Mouse (Mus musculus): Measurements from ENCODE around the gene Duox1. TPM values are rescaled to one million over a fixed set of nuclear protein-coding genes. Genes with fewer than 3 reads are reported as not detected.

Duox1 gene
- total and polyA plus RNA-seq, 2 experiments from 2014 or later = 0.16 to 0.33 TPM

DNA sequence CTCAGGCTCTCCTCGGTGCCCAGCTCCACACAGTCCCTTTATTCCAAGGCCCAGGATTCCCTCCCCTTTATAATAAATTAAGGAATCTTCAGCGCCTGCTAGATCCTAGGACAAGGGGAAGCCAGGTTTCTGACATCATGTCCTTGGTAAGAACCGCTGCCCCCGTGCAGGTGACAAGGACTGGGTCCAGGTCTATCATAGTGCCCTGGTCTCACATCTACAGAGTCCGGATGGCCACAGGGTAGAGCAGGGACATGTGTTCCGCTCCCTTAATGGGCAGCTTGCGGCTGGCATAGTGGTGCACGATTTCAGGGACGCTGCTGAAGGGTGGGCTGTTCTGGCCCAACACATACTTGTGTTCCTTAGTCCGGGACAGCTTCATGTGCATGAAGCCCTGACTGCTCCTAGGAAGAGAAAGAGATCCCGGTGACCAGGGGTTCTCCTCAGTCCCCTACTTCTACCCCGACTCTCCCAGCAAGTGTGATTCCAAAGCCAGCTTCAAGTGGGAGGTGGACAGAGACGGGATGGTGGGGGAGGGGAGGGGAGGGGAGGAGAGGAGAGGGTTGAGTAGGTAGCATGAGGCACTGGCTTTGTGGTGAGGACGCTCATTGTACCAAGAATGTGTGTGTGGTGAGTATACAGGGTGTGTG lies 33.8 kb downstream of the Duox1 start:
- H3K4me3 ChIP-seq (ENCODE audit: low read depth, low read length) = peak overlapping the region; percentile 49
- H3K9me3 ChIP-seq (ENCODE audit: low read length) = no peaks in the 10 kb centered on the region
- no peaks in the 10 kb centered on the region for H3K27me3 ChIP-seq (ENCODE audit: insufficient read depth, low read length)
- no peak for DNase-seq (ENCODE audit: low spot score)
- ATAC-seq (ENCODE audit: low FRiP score) = peak; percentile 53
- 6% methylated on average over 14 of the region's 14 CpGs for WGBS
- H3K27ac ChIP-seq (ENCODE audit: low read depth, low read length) = peak overlapping the region; percentile 98
- no peak for TF ChIP-seq CTCF (IDR thresholded peaks at IDR 0.05)
- H3K36me3 ChIP-seq (ENCODE audit: insufficient read depth, low read length) = no peaks in the 10 kb centered on the region; the same call in 1 of the 2 replicates
- H3K4me2 ChIP-seq (ENCODE audit: low read depth, low read length, poor library complexity, severe bottlenecking) = peak overlapping the region; percentile 74
- peak overlapping the region; percentile 88 for H3K9ac ChIP-seq (replicated peaks; ENCODE audit: low read length, poor library complexity, severe bottlenecking)
- peaks cover 20% of the 10 kb centered on the region for H3K4me1 ChIP-seq (ENCODE audit: insufficient read depth, low read length)

- Histone ChIP-seq H3K9me3 (ENCODE audit: low read length) (no peaks in the 10 kb centered on the region), H3K4me3 (ENCODE audit: low read depth, low read length) (no peak overlapping the region), H3K36me3 (ENCODE audit: insufficient read depth, low read length) (peaks cover 13% of the 10 kb centered on the region), H3K4me2 (ENCODE audit: low read depth, low read length, poor library complexity, severe bottlenecking) (no peak overlapping the region), H3K9ac (replicated peaks; ENCODE audit: low read length, poor library complexity, severe bottlenecking) (no peak overlapping the region), H3K4me1 (ENCODE audit: insufficient read depth, low read length) (peaks cover 20% of the 10 kb centered on the region), H3K27ac (ENCODE audit: low read depth, low read length) (peak overlapping the region; percentile 69), H3K27me3 (ENCODE audit: insufficient read depth, low read length) (no peaks in the 10 kb centered on the region)
- 53% methylated on average over 5 of the region's 5 CpGs for WGBS
- no peak for ATAC-seq (ENCODE audit: low FRiP score)
- TF ChIP-seq CTCF (IDR thresholded peaks at IDR 0.05) = no peak
- DNase-seq (ENCODE audit: low spot score) = peak; percentile 42
These were observed 35.9 kb downstream of the Duox1 start for GRCm38 (mm10) chr2:122351156-122351930.

- H3K9ac ChIP-seq (replicated peaks; ENCODE audit: low read length, poor library complexity, severe bottlenecking) = no peak overlapping the region
These were observed 36.5 kb downstream of the Duox1 start for GRCm38 (mm10) chr2:122351931-122352329.

GRCm38 (mm10) chr2:122352992-122353391 lies 37.5 kb downstream of the Duox1 start:
- 80% methylated on average over 6 of the region's 6 CpGs for WGBS
- no peak for DNase-seq (ENCODE audit: low spot score)
- ATAC-seq (ENCODE audit: low FRiP score) = no peak
- Histone ChIP-seq H3K4me2 (ENCODE audit: low read depth, low read length, poor library complexity, severe bottlenecking) (no peak overlapping the region), H3K9me3 (ENCODE audit: low read length) (no peaks in the 10 kb centered on the region), H3K36me3 (ENCODE audit: insufficient read depth, low read length) (peaks cover 25% of the 10 kb centered on the region), H3K9ac (replicated peaks; ENCODE audit: low read length, poor library complexity, severe bottlenecking) (no peak overlapping the region), H3K27me3 (ENCODE audit: insufficient read depth, low read length) (no peaks in the 10 kb centered on the region), H3K27ac (ENCODE audit: low read depth, low read length) (no peak overlapping the region; the same call in 1 of the 2 replicates), H3K4me3 (ENCODE audit: low read depth, low read length) (no peak overlapping the region), H3K4me1 (ENCODE audit: insufficient read depth, low read length) (peaks cover 17% of the 10 kb centered on the region)
- TF ChIP-seq CTCF (IDR thresholded peaks at IDR 0.05) = no peak

More at GRCm38 (mm10) chr2:122351931-122352329, 36.5 kb downstream of the Duox1 start:
- Histone ChIP-seq H3K4me3 (ENCODE audit: low read depth, low read length) (no peak overlapping the region), H3K4me2 (ENCODE audit: low read depth, low read length, poor library complexity, severe bottlenecking) (no peak overlapping the region), H3K36me3 (ENCODE audit: insufficient read depth, low read length) (peaks cover 18% of the 10 kb centered on the region), H3K27me3 (ENCODE audit: insufficient read depth, low read length) (no peaks in the 10 kb centered on the region), H3K27ac (ENCODE audit: low read depth, low read length) (peak overlapping the region; percentile 69), H3K4me1 (ENCODE audit: insufficient read depth, low read length) (peaks cover 20% of the 10 kb centered on the region), H3K9me3 (ENCODE audit: low read length) (no peaks in the 10 kb centered on the region)
- ATAC-seq (ENCODE audit: low FRiP score) (no peak), DNase-seq (ENCODE audit: low spot score) (peak; percentile 90)
- 21% methylated on average over 4 of the region's 4 CpGs for WGBS
- TF ChIP-seq CTCF (IDR thresholded peaks at IDR 0.05) = no peak

GRCm38 (mm10) chr2:122353765-122354164 lies 38.3 kb downstream of the Duox1 start:
- Histone ChIP-seq H3K4me1 (ENCODE audit: insufficient read depth, low read length) (peaks cover 13% of the 10 kb centered on the region), H3K9me3 (ENCODE audit: low read length) (no peaks in the 10 kb centered on the region), H3K36me3 (ENCODE audit: insufficient read depth, low read length) (peaks cover 25% of the 10 kb centered on the region), H3K27me3 (ENCODE audit: insufficient read depth, low read length) (no peaks in the 10 kb centered on the region), H3K4me3 (ENCODE audit: low read depth, low read length) (no peak overlapping the region), H3K27ac (ENCODE audit: low read depth, low read length) (no peak overlapping the region), H3K9ac (replicated peaks; ENCODE audit: low read length, poor library complexity, severe bottlenecking) (0 out of 2 replicates have a peak overlapping the region, but pooled peaks have one; percentile 13), H3K4me2 (ENCODE audit: low read depth, low read length, poor library complexity, severe bottlenecking) (no peak overlapping the region)
- 93% methylated on average over 8 of the region's 8 CpGs for WGBS
- DNase-seq (ENCODE audit: low spot score) (no peak), ATAC-seq (ENCODE audit: low FRiP score) (no peak)
- no peak for TF ChIP-seq CTCF (IDR thresholded peaks at IDR 0.05)

Measured in midbrain, postnatal 0 days (tissue).